In genomic region chr13:94979081-94979480, GRCm38 (mm10) we compare ENCODE assay signal across 26 mouse cellular contexts. TPM values are rescaled to one million over a fixed set of nuclear protein-coding genes. Genes with fewer than 3 reads are reported as not detected.
DNase-seq lines count a peak whose midpoint lies in the region; ATAC-seq lines count a peak whose summit lies in the region.
"Had no signal": no experiment of that assay in that cellular context is flagged by ENCODE, and none has a peak within 500 bp of the region (broad histone marks: within the 10 kb centered on the region; RNA-seq: fewer than 3 reads in every experiment).

No protein-coding gene starts in this region.

- 41% methylated on average over 7 of the region's 7 CpGs for WGBS in kidney, embryonic 15.5 days
- WGBS in hindbrain, embryonic 10.5 days, result 56% methylated on average over 7 of the region's 7 CpGs

- H3K27me3 ChIP-seq in kidney, embryonic 15.5 days, result no peaks in the 10 kb centered on the region
- no peaks in the 10 kb centered on the region for H3K27me3 ChIP-seq in hindbrain, embryonic 10.5 days (ENCODE audit: insufficient read depth, poor library complexity, severe bottlenecking)
- H3K27me3 ChIP-seq: CH12.LX; embryonic facial prominence, embryonic 13.5 days; forebrain, embryonic 12.5 days; intestine, embryonic 15.5 days; midbrain, embryonic 12.5 days had no signal

- H3K9ac ChIP-seq in kidney, embryonic 15.5 days, result no peak overlapping the region
- H3K9ac ChIP-seq: embryonic facial prominence, embryonic 13.5 days; forebrain, embryonic 12.5 days; hindbrain, embryonic 14.5 days; intestine, embryonic 15.5 days; midbrain, embryonic 12.5 days had no signal

- intact Hi-C loops in heart, postnatal 14 days (cut with DNase I), result loop anchor here (5.0 kb wide), 2 partner anchors 308 to 503 kb away; no protein-coding TSS in a partner anchor

- no peaks in the 10 kb centered on the region for H3K9me3 ChIP-seq in kidney, embryonic 15.5 days (replicated peaks)
- H3K9me3 ChIP-seq in hindbrain, embryonic 10.5 days, result no peaks in the 10 kb centered on the region
- H3K9me3 ChIP-seq: embryonic facial prominence, embryonic 13.5 days; forebrain, embryonic 12.5 days; G1E; intestine, embryonic 15.5 days; midbrain, embryonic 12.5 days had no signal

- no peak for ATAC-seq in kidney, embryonic 15.5 days (replicated peaks; ENCODE audit: low FRiP score)
- ATAC-seq: intestine, embryonic 15.5 days; lung, postnatal 0 days had no signal

- peak; percentile 6 to 13 for DNase-seq in heart, adult 18-20 months
- DNase-seq in heart, postnatal 14 days, result no peak
- DNase-seq in kidney, postnatal 14 days, result peak; percentile 10
- peak; percentile 49 for DNase-seq in CD4-positive, CD25-positive, alpha-beta regulatory T cell, adult 2 months (ENCODE audit: low read depth, low spot score)
- DNase-seq in natural killer cell, adult 2 months (ENCODE audit: low spot score in 2 of 2), result peak; percentile 8 to 21
- DNase-seq in cerebellum, adult 11 months, result no peak
- DNase-seq in hindbrain, embryonic 10.5 days (ENCODE audit: low spot score), result no peak
- DNase-seq: adrenal gland, adult 2 months; cerebellum, adult 8-10 months; cerebellum, postnatal 36 days; embryo, embryonic 11 days; gastrocnemius, postnatal 36 days; kidney, postnatal 25 days; right cerebral cortex, postnatal 25 days; spleen, adult 18-20 months had no signal

- 0 out of 2 replicates have a peak, but pooled peaks cover 6% of the 10 kb centered on the region for H3K36me3 ChIP-seq in kidney, embryonic 15.5 days
- H3K36me3 ChIP-seq in hindbrain, embryonic 10.5 days, result peaks cover 20% of the 10 kb centered on the region; the same call in 1 of the 2 replicates

- H3K4me1 ChIP-seq in kidney, embryonic 15.5 days, result peaks cover 24% of the 10 kb centered on the region
- H3K4me1 ChIP-seq in hindbrain, embryonic 10.5 days (replicated peaks), result peaks cover 17% of the 10 kb centered on the region

- H3K27ac ChIP-seq in kidney, embryonic 15.5 days, result no peak overlapping the region
- H3K27ac ChIP-seq in hindbrain, embryonic 10.5 days, result no peak overlapping the region
- H3K27ac ChIP-seq: embryonic facial prominence, embryonic 13.5 days; forebrain, embryonic 12.5 days; hindbrain, embryonic 14.5 days; intestine, embryonic 15.5 days; layer of hippocampus, adult 2 months; midbrain, embryonic 12.5 days had no signal

- H3K4me2 ChIP-seq in kidney, embryonic 15.5 days, result no peak overlapping the region
- H3K4me2 ChIP-seq: embryonic facial prominence, embryonic 13.5 days; forebrain, embryonic 12.5 days; hindbrain, embryonic 14.5 days; intestine, embryonic 15.5 days; midbrain, embryonic 12.5 days had no signal

- no peak overlapping the region for H3K4me3 ChIP-seq in kidney, embryonic 15.5 days (replicated peaks)
- no peak overlapping the region for H3K4me3 ChIP-seq in hindbrain, embryonic 10.5 days
- H3K4me3 ChIP-seq: embryonic facial prominence, embryonic 13.5 days; erythroblast, embryonic 14.5 days; forebrain, embryonic 12.5 days; intestine, embryonic 15.5 days; layer of hippocampus, adult 2 months; midbrain, embryonic 12.5 days had no signal

RNA-seq across cellular contexts. Expression of gene Wdr41, which starts 2.9 kb away (rescaled TPM):
- 10 to 100 TPM; 17.7 to 17.9 TPM for total RNA-seq in heart, adult 18-20 months (2021)
- 10 to 100 TPM; 16.1 to 17.4 TPM for total RNA-seq in heart, postnatal 14 days (2021)
- 22.2 and 22.9 TPM in 2 replicates for polyA plus RNA-seq in kidney, embryonic 15.5 days (2015; fragmentation: Nextera tagmentation; extraction: Ambion mirVana)
- polyA plus RNA-seq in hindbrain, embryonic 10.5 days (2016; fragmentation: Nextera tagmentation; extraction: Ambion mirVana), result 17.2 and 18.3 TPM in 2 replicates

Comparison
In these comparisons a context has a peak if more than half of its experiments do, and no peak if none do; other contexts are left out.
1. DNase-seq: peak in heart, adult 18-20 months (2 of 2), kidney, postnatal 14 days (single experiment), CD4-positive, CD25-positive, alpha-beta regulatory T cell, adult 2 months (single experiment) and natural killer cell, adult 2 months (2 of 2); none in heart, postnatal 14 days (0 of 2), cerebellum, adult 11 months (single experiment) and hindbrain, embryonic 10.5 days (single experiment).